Mouse (Mus musculus): ENCODE results near the gene Erc2. TPM values are rescaled to one million over a fixed set of nuclear protein-coding genes. Genes with fewer than 3 reads are reported as not detected.

Erc2 gene
- polyA plus RNA-seq, 1 experiment from 2014 or later, result 36.0 TPM

DNA sequence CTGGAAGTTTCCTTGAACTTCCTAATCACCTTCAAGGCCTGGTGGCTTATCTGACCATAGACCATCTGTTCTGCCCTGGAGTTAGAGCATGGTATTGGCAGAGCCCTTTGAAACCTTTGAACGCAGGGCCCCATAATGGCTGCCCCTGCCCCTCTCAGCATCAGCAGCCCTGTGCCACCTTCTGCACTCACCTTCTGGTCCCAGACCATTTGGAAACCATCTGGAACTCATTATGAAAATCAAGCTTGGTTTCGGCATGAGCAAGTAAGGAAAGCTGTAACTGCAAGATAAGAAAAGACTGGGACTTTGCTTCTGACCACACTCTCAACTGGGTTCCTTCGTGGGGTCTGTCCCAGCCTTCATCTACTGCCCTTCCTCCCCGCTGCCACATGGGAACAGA lies 796.3 kb downstream of the Erc2 start:
- Histone ChIP-seq H3K9me3 (no peaks in the 10 kb centered on the region), H3K27me3 (peaks cover 37% of the 10 kb centered on the region), H3K4me1 (peaks cover 13% of the 10 kb centered on the region; the same call in 1 of the 2 replicates), H3K4me3 (no peak overlapping the region), H3K36me3 (no peaks in the 10 kb centered on the region), H3K9ac (replicated peaks) (no peak overlapping the region), H3K4me2 (replicated peaks) (no peak overlapping the region), H3K27ac (replicated peaks) (no peak overlapping the region)
- WGBS, result 80% methylated on average over 4 of the region's 4 CpGs
- ATAC-seq (ENCODE audit: low FRiP score, low read depth), result no peak

DNA sequence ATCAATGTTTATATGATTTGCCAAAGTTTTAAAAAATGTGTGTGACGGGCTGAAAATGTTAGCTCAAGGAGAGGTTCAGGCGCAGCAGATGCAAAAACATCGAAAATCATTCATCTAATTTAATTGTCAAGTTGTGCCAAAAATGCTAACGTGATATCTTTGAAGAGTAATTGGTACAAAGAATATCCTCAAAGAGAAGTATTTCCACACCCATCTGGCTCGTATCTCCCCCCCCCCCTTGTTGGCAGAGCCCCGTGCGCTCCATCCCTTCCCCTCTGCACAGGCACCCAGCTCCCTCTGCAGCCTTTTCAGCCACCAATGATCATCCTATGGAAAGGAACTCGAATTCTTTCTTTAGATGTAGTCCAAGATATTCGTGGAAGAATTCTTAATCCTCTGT lies 797.0 kb downstream of the Erc2 start:
- peaks cover 39% of the 10 kb centered on the region for H3K27me3 ChIP-seq
- H3K9ac ChIP-seq (replicated peaks), result no peak overlapping the region
- no peak for ATAC-seq (ENCODE audit: low FRiP score, low read depth)
- peaks cover 13% of the 10 kb centered on the region; the same call in 1 of the 2 replicates for H3K4me1 ChIP-seq
- no peak overlapping the region for H3K4me2 ChIP-seq (replicated peaks)
- no peak overlapping the region for H3K4me3 ChIP-seq
- no peaks in the 10 kb centered on the region for H3K9me3 ChIP-seq
- H3K27ac ChIP-seq (replicated peaks), result no peak overlapping the region
- 72% methylated on average over 9 of the region's 9 CpGs for WGBS
- no peaks in the 10 kb centered on the region for H3K36me3 ChIP-seq

DNA sequence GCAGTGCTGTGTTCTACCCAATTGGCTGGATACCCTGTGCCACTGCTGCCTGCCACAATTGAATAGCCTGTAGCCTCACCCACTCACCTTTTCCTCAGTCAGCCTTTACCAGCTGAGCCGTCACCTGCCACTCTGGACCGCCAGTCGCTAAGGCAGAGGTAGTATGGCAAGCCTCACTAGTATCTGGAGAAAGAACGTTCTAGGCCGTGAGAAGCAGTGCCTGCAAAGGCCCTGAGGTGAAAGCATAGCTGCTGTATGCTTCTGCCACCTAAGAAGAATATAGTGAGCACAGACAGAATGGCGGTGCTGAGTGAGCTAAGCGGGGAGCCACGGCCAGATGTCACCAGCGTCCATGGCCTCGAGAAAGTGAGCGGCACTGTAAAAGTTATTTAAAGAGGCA lies 798.4 kb downstream of the Erc2 start:
- peaks cover 13% of the 10 kb centered on the region; the same call in 1 of the 2 replicates for H3K4me1 ChIP-seq
- H3K27ac ChIP-seq (replicated peaks), result no peak overlapping the region
- H3K4me2 ChIP-seq (replicated peaks), result no peak overlapping the region
- no peak overlapping the region for H3K4me3 ChIP-seq
- WGBS, result 94% methylated on average over 11 of the region's 11 CpGs
- peaks cover 26% of the 10 kb centered on the region for H3K27me3 ChIP-seq
- H3K9ac ChIP-seq (replicated peaks), result no peak overlapping the region
- ATAC-seq (ENCODE audit: low FRiP score, low read depth), result no peak
- H3K36me3 ChIP-seq, result no peaks in the 10 kb centered on the region
- H3K9me3 ChIP-seq, result no peaks in the 10 kb centered on the region

DNA sequence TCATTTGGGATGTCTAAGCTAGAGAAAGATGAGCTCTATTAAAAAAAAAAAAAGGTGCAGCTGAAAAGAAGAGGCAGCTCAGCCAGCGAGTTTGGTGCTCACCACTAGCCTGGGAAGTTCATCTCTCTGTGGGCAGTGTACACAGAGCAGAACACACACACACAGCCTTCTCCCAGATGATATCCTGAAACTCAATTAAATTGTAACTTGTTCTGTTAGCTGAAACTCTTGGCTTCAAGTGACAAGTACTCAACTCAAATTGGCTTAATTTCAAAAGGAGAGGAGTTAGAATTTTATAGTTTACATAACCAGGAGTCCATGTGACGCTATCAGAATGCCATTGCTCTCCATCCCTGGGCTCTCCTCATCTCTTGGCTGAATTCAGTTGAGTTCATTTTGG lies 804.4 kb downstream of the Erc2 start:
- no peak overlapping the region for H3K4me2 ChIP-seq (replicated peaks)
- no peak overlapping the region for H3K4me3 ChIP-seq
- H3K9me3 ChIP-seq, result no peaks in the 10 kb centered on the region
- no peak for ATAC-seq (ENCODE audit: low FRiP score, low read depth)
- H3K9ac ChIP-seq (replicated peaks), result no peak overlapping the region
- H3K27me3 ChIP-seq, result 0 out of 2 replicates have a peak, but pooled peaks cover 3% of the 10 kb centered on the region
- H3K36me3 ChIP-seq, result no peaks in the 10 kb centered on the region
- H3K4me1 ChIP-seq, result no peaks in the 10 kb centered on the region
- H3K27ac ChIP-seq (replicated peaks), result no peak overlapping the region
- WGBS, result 79% methylated on average over 2 of the region's 2 CpGs

DNA sequence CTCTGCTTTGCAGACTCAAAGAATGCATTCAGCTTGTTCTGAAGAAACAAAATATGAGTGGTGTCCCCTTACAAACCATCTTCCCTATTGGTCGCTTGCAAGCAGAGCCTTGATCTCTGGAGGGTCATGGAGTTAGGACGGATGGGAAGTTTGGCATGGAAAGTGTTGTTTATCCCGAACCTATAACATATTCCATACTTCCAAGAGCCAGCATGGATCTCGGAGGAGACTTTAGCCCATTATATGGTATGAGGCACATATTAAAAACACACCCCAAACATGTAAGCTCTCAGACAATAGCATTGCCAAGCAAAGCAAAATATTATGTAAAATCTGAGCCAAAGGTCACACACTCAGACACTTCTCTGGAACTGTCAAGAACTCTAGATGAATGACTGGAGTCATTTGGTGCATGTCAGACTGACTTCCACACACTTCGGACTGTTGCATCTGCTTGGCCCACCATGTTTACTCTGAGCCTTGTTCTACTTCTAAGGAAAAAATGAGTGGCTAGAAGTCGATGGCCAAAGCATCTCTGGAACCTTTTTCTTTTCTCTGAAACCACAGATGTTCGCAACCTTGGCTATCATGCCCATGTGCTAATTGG lies 809.6 kb downstream of the Erc2 start:
- Histone ChIP-seq H3K9me3 (no peaks in the 10 kb centered on the region), H3K27me3 (no peaks in the 10 kb centered on the region; the same call in 1 of the 2 replicates), H3K4me1 (no peaks in the 10 kb centered on the region), H3K27ac (replicated peaks) (no peak overlapping the region), H3K9ac (replicated peaks) (no peak overlapping the region), H3K4me3 (no peak overlapping the region), H3K4me2 (replicated peaks) (no peak overlapping the region), H3K36me3 (no peaks in the 10 kb centered on the region)
- WGBS, result 86% methylated on average over 7 of the region's 7 CpGs
- no peak for ATAC-seq (ENCODE audit: low FRiP score, low read depth)

DNA sequence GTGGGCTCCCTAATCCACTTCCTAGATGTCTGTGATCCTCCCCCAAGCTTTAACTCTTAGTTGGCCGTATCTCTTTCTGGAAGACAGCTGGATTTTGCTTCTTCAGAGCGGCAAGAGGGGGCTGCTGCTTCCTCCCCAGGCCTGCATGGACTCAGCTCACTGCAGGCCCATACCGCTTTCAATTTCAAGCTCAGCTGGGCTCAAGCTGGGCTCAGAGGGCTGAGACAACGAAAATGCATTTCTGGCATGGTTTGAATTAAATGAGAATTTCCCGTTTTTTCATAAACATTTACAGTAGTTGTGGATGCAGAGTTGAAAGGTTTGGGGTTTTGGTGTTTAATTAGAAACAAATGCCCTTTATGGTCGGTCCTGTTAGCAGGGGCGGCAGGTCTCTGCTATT lies 812.8 kb downstream of the Erc2 start:
- H3K9ac ChIP-seq (replicated peaks), result no peak overlapping the region
- no peak overlapping the region for H3K27ac ChIP-seq (replicated peaks)
- ATAC-seq (ENCODE audit: low FRiP score, low read depth), result no peak
- WGBS, result 73% methylated on average over 7 of the region's 7 CpGs
- H3K9me3 ChIP-seq, result no peaks in the 10 kb centered on the region
- H3K4me3 ChIP-seq, result no peak overlapping the region
- H3K27me3 ChIP-seq, result peaks cover 9% of the 10 kb centered on the region; the same call in 1 of the 2 replicates
- no peaks in the 10 kb centered on the region for H3K36me3 ChIP-seq
- no peak overlapping the region for H3K4me2 ChIP-seq (replicated peaks)
- H3K4me1 ChIP-seq, result no peaks in the 10 kb centered on the region

DNA sequence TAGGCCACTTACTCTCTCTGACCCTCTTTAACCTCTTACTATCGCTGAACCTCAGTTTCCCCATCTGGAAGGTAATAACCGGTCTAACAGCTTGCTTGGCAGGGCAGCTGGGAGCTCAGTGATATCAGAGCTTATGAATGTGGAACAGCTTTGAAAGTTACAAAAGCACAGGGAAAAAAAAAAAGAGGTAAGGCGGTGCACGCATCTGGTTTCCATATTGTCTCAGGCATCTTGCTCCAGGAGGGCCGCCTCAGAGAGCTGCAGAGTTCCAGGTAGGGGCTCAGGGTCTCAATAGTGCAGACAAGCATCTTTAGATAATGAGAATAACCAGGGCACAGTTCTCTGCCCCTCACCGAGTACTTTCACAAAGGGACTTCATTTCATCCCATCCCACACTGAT lies 816.9 kb downstream of the Erc2 start:
- no peak for ATAC-seq (ENCODE audit: low FRiP score, low read depth)
- Histone ChIP-seq H3K9ac (replicated peaks) (no peak overlapping the region), H3K36me3 (no peaks in the 10 kb centered on the region), H3K4me1 (peaks cover 8% of the 10 kb centered on the region), H3K27me3 (peaks cover 46% of the 10 kb centered on the region), H3K4me2 (replicated peaks) (no peak overlapping the region), H3K27ac (replicated peaks) (no peak overlapping the region), H3K9me3 (no peaks in the 10 kb centered on the region), H3K4me3 (no peak overlapping the region)
- 82% methylated on average over 6 of the region's 6 CpGs for WGBS

DNA sequence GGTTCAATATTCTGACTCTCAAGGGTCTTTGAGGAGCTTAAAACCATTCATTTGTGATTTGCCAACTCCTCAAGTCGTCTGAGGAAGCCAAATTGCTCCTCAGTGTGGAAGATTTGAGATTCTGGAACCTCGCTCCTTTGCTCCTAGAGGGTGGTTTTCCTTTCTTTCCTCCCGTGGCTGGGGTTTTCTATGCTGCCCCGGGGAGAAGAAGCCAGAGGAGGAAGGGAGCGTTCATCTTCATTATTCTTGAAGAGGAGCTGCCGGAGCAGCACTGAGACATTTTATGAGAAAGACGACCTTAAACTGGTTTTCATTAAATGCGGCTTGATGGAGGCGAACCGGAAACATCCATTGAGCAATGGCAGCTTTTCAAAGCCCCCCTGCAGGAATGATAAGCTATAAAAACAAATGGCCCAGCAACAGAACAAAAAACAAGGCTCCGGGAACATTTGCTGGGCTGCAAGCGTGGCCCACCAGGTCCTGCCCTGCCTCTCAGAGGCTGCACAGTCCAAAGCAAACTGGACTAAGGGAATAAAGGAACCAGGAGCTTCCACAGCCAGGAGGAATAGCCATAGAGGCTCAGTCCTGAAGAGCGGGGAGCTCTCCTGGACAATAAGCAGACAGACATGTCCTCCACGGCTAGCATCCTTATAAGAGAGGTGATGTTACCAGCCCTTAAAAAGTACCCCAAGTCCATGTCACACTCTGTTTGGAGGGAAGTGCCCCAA lies 819.2 kb downstream of the Erc2 start:
- no peak overlapping the region for H3K27ac ChIP-seq (replicated peaks)

DNA sequence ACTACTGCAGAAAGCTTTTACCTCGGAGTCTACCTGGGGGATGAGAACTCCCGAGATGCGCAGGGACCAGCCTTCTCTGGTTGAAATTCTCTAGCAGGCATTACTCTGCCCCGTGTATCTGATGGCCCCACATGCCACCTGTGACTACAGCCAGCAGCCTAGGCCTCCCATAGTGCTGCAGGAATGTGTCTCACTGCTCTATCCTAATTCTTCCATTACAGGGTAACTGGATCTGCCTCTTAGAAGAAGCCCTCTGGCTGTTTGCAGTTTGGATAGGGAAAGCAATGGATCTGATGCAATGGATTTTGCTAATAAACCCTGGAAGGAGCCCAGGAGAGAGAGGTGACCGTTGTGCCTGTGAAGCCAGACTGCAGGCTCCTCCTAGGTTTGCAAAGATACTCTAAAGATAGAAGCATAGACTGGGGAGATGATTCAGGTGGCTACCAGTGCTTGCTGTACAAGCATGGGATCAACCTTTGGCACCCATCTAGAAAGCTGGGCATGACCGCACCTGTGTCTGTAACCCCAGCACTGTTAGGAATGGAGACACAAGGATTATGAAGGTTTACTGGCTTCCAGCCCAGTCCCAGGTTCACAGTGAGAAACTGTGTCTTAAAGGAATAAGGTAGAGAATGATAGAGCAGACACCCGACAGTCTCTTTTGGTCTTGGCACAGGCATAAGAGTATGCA lies 821.2 kb downstream of the Erc2 start:
- H3K4me1 ChIP-seq, result peaks cover 9% of the 10 kb centered on the region
- no peak overlapping the region for H3K9ac ChIP-seq (replicated peaks)
- H3K27ac ChIP-seq (replicated peaks), result no peak overlapping the region
- no peak overlapping the region for H3K4me2 ChIP-seq (replicated peaks)
- WGBS, result 87% methylated on average over 7 of the region's 7 CpGs
- no peak overlapping the region for H3K4me3 ChIP-seq
- ATAC-seq (ENCODE audit: low FRiP score, low read depth), result no peak
- H3K9me3 ChIP-seq, result no peaks in the 10 kb centered on the region
- H3K36me3 ChIP-seq, result no peaks in the 10 kb centered on the region
- peaks cover 65% of the 10 kb centered on the region for H3K27me3 ChIP-seq

More for the DNA sequence above, 819.2 kb downstream of the Erc2 start:
- no peak overlapping the region for H3K4me2 ChIP-seq (replicated peaks)
- WGBS, result 31% methylated on average over 14 of the region's 14 CpGs
- H3K4me3 ChIP-seq, result no peak overlapping the region
- no peak overlapping the region for H3K9ac ChIP-seq (replicated peaks)
- no peak for ATAC-seq (ENCODE audit: low FRiP score, low read depth)
- H3K9me3 ChIP-seq, result no peaks in the 10 kb centered on the region
- H3K4me1 ChIP-seq, result peaks cover 8% of the 10 kb centered on the region
- no peaks in the 10 kb centered on the region for H3K36me3 ChIP-seq
- peaks cover 64% of the 10 kb centered on the region for H3K27me3 ChIP-seq

DNA sequence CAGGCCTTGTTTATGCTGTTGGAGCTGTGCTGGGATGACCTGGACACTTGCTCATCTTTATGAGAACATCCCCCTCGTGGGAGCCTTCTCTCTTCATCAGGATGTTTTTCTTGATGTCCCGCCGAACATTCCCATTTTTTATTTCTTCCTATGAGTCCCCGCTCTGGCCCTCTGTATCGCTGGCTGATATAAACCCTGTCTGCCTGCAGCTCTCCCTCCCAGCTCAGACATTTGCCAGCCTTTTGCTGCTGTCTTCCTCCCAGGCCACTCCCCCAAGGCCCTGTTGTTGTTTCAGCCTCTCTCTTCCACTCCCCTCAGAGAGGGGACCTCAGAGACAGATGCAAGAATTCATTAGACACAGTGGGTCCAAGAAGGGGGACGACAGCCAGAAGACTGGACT lies 823.5 kb downstream of the Erc2 start:
- Histone ChIP-seq H3K9ac (replicated peaks) (no peak overlapping the region), H3K27me3 (peaks cover 52% of the 10 kb centered on the region), H3K9me3 (no peaks in the 10 kb centered on the region), H3K4me1 (peaks cover 24% of the 10 kb centered on the region), H3K27ac (replicated peaks) (no peak overlapping the region), H3K4me2 (replicated peaks) (no peak overlapping the region), H3K36me3 (no peaks in the 10 kb centered on the region), H3K4me3 (no peak overlapping the region)
- WGBS, result 82% methylated on average over 6 of the region's 6 CpGs
- ATAC-seq (ENCODE audit: low FRiP score, low read depth), result no peak

DNA sequence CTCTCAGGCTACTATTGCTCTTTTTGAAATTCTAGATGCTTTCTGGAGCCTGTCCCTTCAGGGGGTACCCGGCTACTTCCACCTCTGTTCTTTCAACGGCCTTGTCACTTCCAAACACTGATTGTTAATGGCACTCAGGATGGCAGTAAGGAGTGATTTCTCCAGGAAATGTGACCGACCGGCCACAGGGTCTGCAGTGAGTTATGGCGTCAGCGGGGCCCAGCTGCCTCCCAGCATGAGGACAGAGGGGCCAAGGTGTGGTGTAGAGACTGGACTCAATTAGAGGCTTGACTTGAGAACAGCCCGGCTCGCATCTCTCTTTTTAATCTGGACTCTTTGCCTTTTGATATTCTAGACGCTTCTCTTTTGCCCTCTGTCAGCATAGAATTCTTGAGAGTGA lies 829.5 kb downstream of the Erc2 start:
- H3K4me1 ChIP-seq, result peaks cover 31% of the 10 kb centered on the region
- no peaks in the 10 kb centered on the region for H3K9me3 ChIP-seq
- no peak overlapping the region for H3K4me3 ChIP-seq
- ATAC-seq (ENCODE audit: low FRiP score, low read depth), result no peak
- peak overlapping the region; percentile 76 for H3K27ac ChIP-seq (replicated peaks)
- H3K4me2 ChIP-seq (replicated peaks), result no peak overlapping the region
- H3K27me3 ChIP-seq, result peaks cover 34% of the 10 kb centered on the region
- WGBS, result 58% methylated on average over 9 of the region's 9 CpGs
- no peak overlapping the region for H3K9ac ChIP-seq (replicated peaks)
- H3K36me3 ChIP-seq, result no peaks in the 10 kb centered on the region

DNA sequence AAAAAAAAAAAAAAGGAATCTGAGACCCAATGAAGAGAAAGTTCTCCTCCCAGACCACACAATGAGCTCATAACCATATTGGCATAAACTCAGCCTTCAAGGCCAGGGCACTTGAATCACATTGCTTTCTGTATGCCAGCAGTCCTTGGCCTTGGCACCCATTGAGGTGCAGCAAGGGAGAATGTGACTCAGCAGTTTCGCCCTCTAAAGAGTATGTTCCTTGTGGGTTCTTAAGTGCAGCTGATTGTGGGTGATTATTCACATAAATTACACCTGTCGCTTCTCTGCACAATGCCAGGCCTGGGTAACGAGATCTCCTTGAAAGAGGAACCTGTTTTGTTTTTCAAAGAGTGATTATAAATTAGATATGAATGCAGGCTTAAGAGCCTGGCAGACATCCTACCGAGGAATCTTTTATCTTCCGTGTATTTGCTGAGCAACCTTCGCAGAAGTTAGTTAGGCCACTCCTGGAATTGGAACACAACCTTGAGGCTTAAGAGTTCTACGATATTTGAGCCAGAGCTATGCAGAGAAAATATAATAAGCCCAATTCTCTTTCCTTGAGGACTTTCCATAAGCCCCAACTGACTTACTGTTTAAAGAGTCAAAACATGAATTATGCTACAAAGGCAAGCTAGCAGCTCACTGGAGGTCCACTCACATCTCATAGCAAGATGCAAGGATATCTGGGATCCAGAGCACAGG lies 834.3 kb downstream of the Erc2 start:
- H3K4me1 ChIP-seq, result peaks cover 7% of the 10 kb centered on the region
- no peak overlapping the region for H3K4me3 ChIP-seq
- ATAC-seq (ENCODE audit: low FRiP score, low read depth), result no peak
- WGBS, result 84% methylated on average over 7 of the region's 7 CpGs
- H3K27me3 ChIP-seq, result peaks cover 36% of the 10 kb centered on the region
- no peak overlapping the region for H3K4me2 ChIP-seq (replicated peaks)
- no peak overlapping the region for H3K27ac ChIP-seq (replicated peaks)
- no peak overlapping the region for H3K9ac ChIP-seq (replicated peaks)
- no peaks in the 10 kb centered on the region for H3K9me3 ChIP-seq
- H3K36me3 ChIP-seq, result no peaks in the 10 kb centered on the region

Measured in midbrain, embryonic 12.5 days (tissue).